Mouse (Mus musculus) embryonic facial prominence, embryonic 12.5 days (tissue): ENCODE data around the gene Iqschfp. TPM values are rescaled to one million over a fixed set of nuclear protein-coding genes. Genes with fewer than 3 reads are reported as not detected.

Source experiments
- ATAC-seq: fragments of 200-750 bp; cut with Nextera tagmentation; 2 replicates; pipeline ENCODE4 v1.8.0; 2017; ENCODE audit not compliant: insufficient number of reproducible peaks, insufficient read depth, low FRiP score, low TSS enrichment
- H3K27ac ChIP-seq: fragments of 300-500 bp; sonication (generic); 2 replicates; pipeline ENCODE4 v1.5.1; 2016; ENCODE audit warnings: mild to moderate bottlenecking
- H3K27me3 ChIP-seq: fragments of 300-500 bp; sonication (generic); 2 replicates; pipeline ENCODE4 v1.6.1; 2016; ENCODE audit warnings: mild to moderate bottlenecking, moderate library complexity
- H3K36me3 ChIP-seq: fragments of 300-500 bp; sonication (generic); 2 replicates; pipeline ENCODE4 v1.6.1; 2016; ENCODE audit warnings: mild to moderate bottlenecking
- H3K4me1 ChIP-seq: fragments of 300-500 bp; sonication (generic); 2 replicates; pipeline ENCODE4 v1.6.1; 2016
- H3K4me2 ChIP-seq: fragments of 300-500 bp; sonication (generic); replicated peaks from 2 replicates; pipeline ENCODE4 v1.6.1; 2016; ENCODE audit warnings: mild to moderate bottlenecking, moderate library complexity
- H3K4me3 ChIP-seq: fragments of 300-500 bp; sonication (generic); 2 replicates; pipeline ENCODE4 v1.5.1; 2016; ENCODE audit warnings: mild to moderate bottlenecking
- H3K9ac ChIP-seq: fragments of 300-500 bp; sonication (generic); 2 replicates; pipeline ENCODE4 v1.6.1; 2016; ENCODE audit warnings: mild to moderate bottlenecking, moderate library complexity
- H3K9me3 ChIP-seq: fragments of 300-500 bp; sonication (generic); 2 replicates; pipeline ENCODE4 v1.6.1; 2016; ENCODE audit warnings: mild to moderate bottlenecking, moderate library complexity
- WGBS: fragments of 180-500 bp; shearing (Covaris S2); methylation state at CpG from one replicate; pipeline ENCODE4 v1.1.7; 2016; 5-methylcytosine and 5-hydroxymethylcytosine counted together
- polyA plus RNA-seq: library from polyadenylated mRNA; unstranded; fragments of >200 nt; fragmentation: Nextera tagmentation; extraction: Ambion mirVana; gene quantifications from 2 replicates; pipeline ENCODE4 v1.2.1, GENCODE M21; 2016

Iqschfp gene
- polyA plus RNA-seq, 1 experiment from 2014 or later: 0.13 TPM

DNA sequence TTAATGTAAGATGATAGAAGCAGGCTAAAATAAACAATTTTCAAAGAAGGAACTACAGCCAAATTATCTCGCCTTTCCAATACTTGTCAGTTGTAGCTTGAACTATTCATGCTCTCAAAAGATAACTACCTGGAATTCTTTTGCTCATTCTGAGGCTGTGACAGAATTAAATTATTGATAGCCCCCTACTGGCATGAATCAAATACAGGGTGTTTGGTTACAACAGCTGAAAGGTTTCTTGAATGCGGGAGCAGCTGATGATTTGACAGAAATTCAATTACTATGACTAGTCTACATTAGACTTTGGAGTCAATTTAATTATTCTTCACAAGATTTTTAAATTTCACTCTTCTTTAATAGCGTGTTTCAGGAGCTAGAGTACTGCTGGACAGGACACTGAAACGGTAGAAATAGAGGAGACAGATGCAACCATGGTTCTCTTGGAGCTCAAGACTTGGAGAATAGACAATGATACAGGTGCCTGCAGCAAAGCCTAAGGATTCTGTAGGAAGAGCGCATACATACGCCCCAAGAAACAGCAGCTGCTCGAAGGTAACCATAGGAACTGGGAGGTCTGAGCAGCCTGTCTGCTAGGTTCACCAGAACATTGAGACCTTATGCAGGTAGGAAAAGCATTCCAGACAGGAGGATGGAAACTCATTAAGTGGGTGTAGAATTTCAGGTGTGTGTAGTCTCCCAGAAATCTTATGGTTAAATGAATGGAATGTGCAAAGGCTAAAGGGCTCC lies 485.6 kb downstream of the Iqschfp start:
- no peaks in the 10 kb centered on the region for H3K36me3 ChIP-seq
- 64% methylated on average over 7 of the region's 7 CpGs for WGBS

GRCm38 (mm10) chr3:68378799-68379198 lies 486.8 kb downstream of the Iqschfp start:
- no peak overlapping the region for H3K4me2 ChIP-seq
- WGBS: 67% methylated on average over 2 of the region's 2 CpGs
- no peaks in the 10 kb centered on the region for H3K4me1 ChIP-seq
- no peak overlapping the region for H3K27ac ChIP-seq
- no peaks in the 10 kb centered on the region for H3K36me3 ChIP-seq
- ATAC-seq: no peak
- H3K4me3 ChIP-seq: no peak overlapping the region
- H3K9ac ChIP-seq: no peak overlapping the region
- H3K9me3 ChIP-seq: no peaks in the 10 kb centered on the region
- H3K27me3 ChIP-seq: no peaks in the 10 kb centered on the region

More for the DNA sequence above, 485.6 kb downstream of the Iqschfp start:
- Histone ChIP-seq H3K9ac (no peak overlapping the region), H3K27me3 (no peaks in the 10 kb centered on the region), H3K27ac (no peak overlapping the region), H3K4me2 (no peak overlapping the region), H3K4me1 (no peaks in the 10 kb centered on the region), H3K9me3 (no peaks in the 10 kb centered on the region), H3K4me3 (no peak overlapping the region)
- ATAC-seq: no peak

- no peak overlapping the region for H3K4me3 ChIP-seq
- ATAC-seq: no peak
- H3K4me2 ChIP-seq: no peak overlapping the region
- no peak overlapping the region for H3K27ac ChIP-seq
- H3K9me3 ChIP-seq: no peaks in the 10 kb centered on the region
- no peak overlapping the region for H3K9ac ChIP-seq
- H3K27me3 ChIP-seq: no peaks in the 10 kb centered on the region
- no peaks in the 10 kb centered on the region for H3K36me3 ChIP-seq
- 44% methylated on average over 7 of the region's 7 CpGs for WGBS
- no peaks in the 10 kb centered on the region for H3K4me1 ChIP-seq
Measured at GRCm38 (mm10) chr3:68379242-68379641, 487.2 kb downstream of the Iqschfp start.

- Histone ChIP-seq H3K4me3 (no peak overlapping the region), H3K9ac (no peak overlapping the region), H3K4me2 (no peak overlapping the region), H3K27ac (no peak overlapping the region), H3K9me3 (no peaks in the 10 kb centered on the region), H3K27me3 (no peaks in the 10 kb centered on the region), H3K36me3 (no peaks in the 10 kb centered on the region), H3K4me1 (no peaks in the 10 kb centered on the region)
- no peak for ATAC-seq
Measured at GRCm38 (mm10) chr3:68383672-68384071, 491.6 kb downstream of the Iqschfp start.

DNA sequence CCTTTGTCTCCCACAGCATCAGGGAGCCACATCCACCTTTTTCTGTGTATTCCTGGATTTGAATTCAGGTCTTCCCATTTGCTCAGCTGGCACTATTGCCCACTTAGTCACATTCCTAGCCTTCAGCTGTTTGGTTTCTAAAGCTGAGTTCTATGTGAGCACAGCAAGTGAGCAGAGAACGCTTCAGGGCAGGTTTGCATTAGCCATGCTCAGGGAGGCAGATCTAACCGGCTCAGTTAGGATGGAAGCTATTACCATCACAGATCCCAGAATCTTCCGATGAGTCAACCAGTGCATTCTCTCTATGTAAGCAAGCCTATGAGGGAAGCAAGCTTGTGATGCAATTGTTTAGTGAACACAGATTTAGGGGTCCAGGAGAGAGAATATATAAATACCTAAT lies 493.5 kb downstream of the Iqschfp start:
- 61% methylated on average over 3 of the region's 3 CpGs for WGBS

DNA sequence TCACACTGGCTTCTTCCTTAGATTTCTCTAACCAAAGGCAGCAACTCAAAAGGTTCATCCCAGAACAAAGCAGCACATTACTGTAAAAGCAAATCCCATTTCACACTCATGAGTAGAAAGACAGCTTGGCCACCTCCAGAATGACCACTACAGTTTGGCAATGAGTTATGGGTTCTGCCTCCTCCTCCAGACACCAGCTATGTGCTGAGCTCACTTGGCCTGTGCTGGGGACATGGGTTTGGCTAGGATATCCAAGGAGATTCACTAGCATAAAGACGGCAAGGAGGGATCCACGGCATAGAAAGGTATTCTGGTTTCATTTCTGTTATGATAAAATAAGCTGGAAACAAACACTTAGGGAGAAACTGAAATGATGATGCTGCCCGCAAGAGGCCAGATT lies 496.0 kb downstream of the Iqschfp start:
- no peaks in the 10 kb centered on the region for H3K36me3 ChIP-seq
- H3K27me3 ChIP-seq: no peaks in the 10 kb centered on the region
- H3K4me2 ChIP-seq: no peak overlapping the region
- H3K4me1 ChIP-seq: no peaks in the 10 kb centered on the region
- ATAC-seq: no peak
- no peak overlapping the region for H3K27ac ChIP-seq
- no peaks in the 10 kb centered on the region for H3K9me3 ChIP-seq
- WGBS: 93% methylated on average over 3 of the region's 3 CpGs
- H3K9ac ChIP-seq: no peak overlapping the region
- H3K4me3 ChIP-seq: no peak overlapping the region

More for the DNA sequence above, 493.5 kb downstream of the Iqschfp start:
- H3K27me3 ChIP-seq: no peaks in the 10 kb centered on the region
- ATAC-seq: no peak
- no peaks in the 10 kb centered on the region for H3K4me1 ChIP-seq
- H3K9me3 ChIP-seq: no peaks in the 10 kb centered on the region
- H3K27ac ChIP-seq: no peak overlapping the region
- no peak overlapping the region for H3K9ac ChIP-seq
- no peak overlapping the region for H3K4me2 ChIP-seq
- H3K36me3 ChIP-seq: no peaks in the 10 kb centered on the region
- H3K4me3 ChIP-seq: no peak overlapping the region

DNA sequence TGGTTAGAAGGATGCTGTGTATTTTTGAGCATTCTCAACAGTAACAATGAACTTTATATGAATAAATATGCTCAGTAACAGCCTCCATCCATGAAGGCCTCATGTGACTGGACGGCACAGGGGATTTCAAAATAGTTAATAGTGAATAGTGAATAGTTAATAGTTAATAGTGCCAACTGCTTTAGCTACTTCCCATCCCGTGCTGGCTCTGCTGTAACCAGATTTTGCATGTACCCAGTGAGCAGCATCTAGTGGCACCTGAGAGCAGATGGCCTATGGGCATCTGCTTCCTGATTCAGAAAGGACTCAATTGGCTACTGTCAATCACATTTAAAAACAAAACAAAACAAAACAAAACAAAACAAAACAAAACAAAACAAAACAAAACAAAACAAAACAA lies 501.5 kb downstream of the Iqschfp start:
- no peak for ATAC-seq
- Histone ChIP-seq H3K27me3 (no peaks in the 10 kb centered on the region), H3K36me3 (no peaks in the 10 kb centered on the region), H3K4me3 (no peak overlapping the region), H3K9ac (no peak overlapping the region), H3K27ac (no peak overlapping the region), H3K9me3 (no peaks in the 10 kb centered on the region), H3K4me1 (no peaks in the 10 kb centered on the region), H3K4me2 (no peak overlapping the region)
- 72% methylated on average over 2 of the region's 2 CpGs for WGBS

GRCm38 (mm10) chr3:68398691-68399090 lies 506.7 kb downstream of the Iqschfp start:
- WGBS: 74% methylated on average over 3 of the region's 3 CpGs
- Histone ChIP-seq H3K4me2 (no peak overlapping the region), H3K36me3 (no peaks in the 10 kb centered on the region), H3K9ac (no peak overlapping the region), H3K9me3 (no peaks in the 10 kb centered on the region), H3K27me3 (no peaks in the 10 kb centered on the region), H3K27ac (no peak overlapping the region), H3K4me3 (no peak overlapping the region), H3K4me1 (no peaks in the 10 kb centered on the region)
- ATAC-seq: no peak

DNA sequence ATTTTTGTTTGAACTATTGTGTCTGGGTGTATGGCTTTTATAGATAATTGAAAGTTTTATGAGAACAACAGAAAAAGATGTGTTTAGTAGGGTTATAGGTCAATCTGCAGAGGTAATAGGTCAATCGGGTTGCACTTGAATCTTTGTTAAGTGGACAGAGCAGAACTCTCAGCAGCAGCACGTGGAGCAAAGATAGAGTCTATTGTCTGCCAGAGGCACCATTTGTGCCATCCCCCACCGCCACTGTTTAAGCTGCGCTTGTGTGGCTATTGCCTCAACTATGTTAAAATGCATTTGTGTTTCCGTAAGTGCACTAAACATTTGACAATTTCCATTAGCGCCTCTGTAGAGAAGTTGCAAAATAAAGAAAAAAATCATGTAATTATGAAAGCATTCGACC lies 508.1 kb downstream of the Iqschfp start:
- ATAC-seq: no peak
- H3K4me1 ChIP-seq: no peaks in the 10 kb centered on the region
- H3K9me3 ChIP-seq: no peaks in the 10 kb centered on the region
- no peaks in the 10 kb centered on the region for H3K27me3 ChIP-seq
- WGBS: 69% methylated on average over 7 of the region's 7 CpGs
- no peak overlapping the region for H3K27ac ChIP-seq
- no peak overlapping the region for H3K4me3 ChIP-seq
- H3K36me3 ChIP-seq: no peaks in the 10 kb centered on the region
- no peak overlapping the region for H3K9ac ChIP-seq
- no peak overlapping the region for H3K4me2 ChIP-seq

DNA sequence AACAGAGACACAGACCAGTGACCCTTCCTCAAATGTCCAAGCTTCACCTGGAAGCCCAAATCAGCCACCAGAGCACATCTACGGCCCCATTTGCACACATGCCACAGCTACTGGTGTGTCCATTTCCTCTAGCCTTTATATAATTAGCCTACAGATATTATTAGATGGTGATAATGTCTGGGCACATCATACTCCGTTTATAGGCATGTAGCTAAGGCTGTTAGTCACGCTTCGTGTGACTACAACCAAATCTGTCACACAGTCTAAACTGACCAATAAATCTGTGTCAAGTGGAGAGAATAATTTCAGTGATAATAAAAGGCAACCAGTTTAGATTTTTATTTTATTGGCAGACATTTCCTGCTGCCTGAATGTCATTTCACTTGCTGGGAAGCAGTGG lies 511.3 kb downstream of the Iqschfp start:
- Histone ChIP-seq H3K9me3 (no peaks in the 10 kb centered on the region), H3K27me3 (no peaks in the 10 kb centered on the region), H3K4me2 (no peak overlapping the region), H3K4me1 (no peaks in the 10 kb centered on the region), H3K4me3 (no peak overlapping the region), H3K9ac (no peak overlapping the region), H3K36me3 (no peaks in the 10 kb centered on the region), H3K27ac (no peak overlapping the region)
- no peak for ATAC-seq
- WGBS: 79% methylated on average over 4 of the region's 4 CpGs

DNA sequence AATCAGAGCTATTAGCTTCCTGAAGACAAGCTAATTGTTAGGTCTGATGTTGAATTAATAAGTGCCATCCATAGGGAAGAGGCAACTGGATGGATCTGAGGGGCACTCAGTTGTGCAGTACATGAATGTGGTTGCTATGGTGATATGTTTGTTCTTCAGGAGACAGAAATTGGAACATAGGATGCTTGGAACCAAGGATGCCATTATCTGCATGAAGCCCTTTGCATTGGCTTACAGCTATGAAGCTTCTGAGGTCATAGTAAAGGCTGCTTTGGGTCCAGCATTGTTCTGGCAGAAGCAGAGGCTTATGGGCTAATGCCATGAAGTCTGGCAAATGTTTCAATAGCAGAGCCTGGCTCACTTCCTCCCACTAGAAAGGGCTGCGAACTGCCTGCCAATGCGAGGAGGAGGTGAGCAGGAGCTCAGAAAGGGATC lies 511.8 kb downstream of the Iqschfp start:
- ATAC-seq: no peak
- 85% methylated on average over 2 of the region's 2 CpGs for WGBS
- H3K27ac ChIP-seq: no peak overlapping the region
- no peaks in the 10 kb centered on the region for H3K27me3 ChIP-seq
- no peaks in the 10 kb centered on the region for H3K4me1 ChIP-seq
- H3K4me2 ChIP-seq: no peak overlapping the region
- H3K9me3 ChIP-seq: no peaks in the 10 kb centered on the region
- no peak overlapping the region for H3K9ac ChIP-seq
- H3K36me3 ChIP-seq: no peaks in the 10 kb centered on the region
- no peak overlapping the region for H3K4me3 ChIP-seq

- no peak for ATAC-seq
- 73% methylated on average over 5 of the region's 5 CpGs for WGBS
- no peak overlapping the region for H3K9ac ChIP-seq
- no peaks in the 10 kb centered on the region for H3K4me1 ChIP-seq
- H3K27me3 ChIP-seq: no peaks in the 10 kb centered on the region
- no peak overlapping the region for H3K4me2 ChIP-seq
- H3K4me3 ChIP-seq: no peak overlapping the region
- no peaks in the 10 kb centered on the region for H3K9me3 ChIP-seq
- H3K36me3 ChIP-seq: no peaks in the 10 kb centered on the region
- no peak overlapping the region for H3K27ac ChIP-seq
Measured at GRCm38 (mm10) chr3:68405724-68406123, 513.7 kb downstream of the Iqschfp start.
